Mouse (Mus musculus) thymus, postnatal 36 days (tissue): ENCODE results near the gene Adamts4.
"Not testable (repeated sequence)": the region's sequence is repeated elsewhere in the genome, so short reads cannot be mapped to it uniquely, and the experiment has no call there.

Experiments
- DNase-seq, 2 experiments: peaks; one replicate each; pipeline ENCODE4 v3.0.0; 2022; ENCODE audit warnings: mixed read lengths in 2 of 2

The Adamts4 gene

GRCm38 (mm10) chr1:171231844-171232243 lies 18.4 kb upstream of the Adamts4 start:
- no peak for DNase-seq

GRCm38 (mm10) chr1:171232348-171232747 lies 17.9 kb upstream of the Adamts4 start:
- no peak for DNase-seq

- no peak for DNase-seq
Measured at GRCm38 (mm10) chr1:171232800-171233730, 17.2 kb upstream of the Adamts4 start.

- DNase-seq: no peak
Measured at GRCm38 (mm10) chr1:171234126-171234525, 16.1 kb upstream of the Adamts4 start, which contains the start of gene Fcer1g. TSS of gene Fcer1g (minus strand) at chr1:171234365.

GRCm38 (mm10) chr1:171234538-171234937 lies 15.7 kb upstream of the Adamts4 start:
- DNase-seq: no peak

GRCm38 (mm10) chr1:171235791-171236190 lies 14.4 kb upstream of the Adamts4 start:
- no peak for DNase-seq

- no peak for DNase-seq
Measured at GRCm38 (mm10) chr1:171237438-171237837, 12.8 kb upstream of the Adamts4 start.

- DNase-seq: peak; percentile 47 to 48
Measured at GRCm38 (mm10) chr1:171238463-171238862, 11.8 kb upstream of the Adamts4 start.

- DNase-seq: no peak
Measured at GRCm38 (mm10) chr1:171239992-171240744, 10.1 kb upstream of the Adamts4 start.

- DNase-seq: no peak
Measured at GRCm38 (mm10) chr1:171240911-171241310, 9.3 kb upstream of the Adamts4 start.

- DNase-seq: not testable (repeated sequence)
Measured at GRCm38 (mm10) chr1:171241952-171242351, 8.3 kb upstream of the Adamts4 start.

GRCm38 (mm10) chr1:171245353-171245752 lies 4.9 kb upstream of the Adamts4 start:
- no peak for DNase-seq

GRCm38 (mm10) chr1:171246709-171247452 lies 3.3 kb upstream of the Adamts4 start:
- peak; percentile 96 for DNase-seq

- DNase-seq: peak in 1 of 2 experiments; percentile 36
Measured at GRCm38 (mm10) chr1:171247453-171247841, 2.8 kb upstream of the Adamts4 start.

- DNase-seq: no peak
Measured at GRCm38 (mm10) chr1:171247916-171248315, 2.3 kb upstream of the Adamts4 start.

GRCm38 (mm10) chr1:171248386-171249226 lies 1.6 kb upstream of the Adamts4 start:
- no peak for DNase-seq

GRCm38 (mm10) chr1:171250680-171251593 lies 716 bp downstream of the Adamts4 start, which contains the start of gene Ndufs2:
TSS of gene Ndufs2 (minus strand) at chr1:171251388.
- no peak for DNase-seq

- DNase-seq: no peak
Measured at GRCm38 (mm10) chr1:171251594-171252324, 1.5 kb downstream of the Adamts4 start.

GRCm38 (mm10) chr1:171252415-171252814 lies 2.2 kb downstream of the Adamts4 start:
- DNase-seq: no peak
